Mouse (Mus musculus) heart, adult 2 months (tissue): Measurements from ENCODE around the gene Taf8.

Experiments used
- CTCF ChIP-seq: fragments of 200-600 bp; IDR thresholded peaks from 2 replicates; pipeline ENCODE4 v1.8.1; 2022; ENCODE audit warnings: antibody characterized with exemption, mild to moderate bottlenecking, moderate library complexity
- POLR2A ChIP-seq: fragments of 200-500 bp; IDR thresholded peaks from 2 replicates; pipeline ENCODE4 v1.6.1; 2011; ENCODE audit warnings: mild to moderate bottlenecking, low read depth, low read length, control low read depth; ENCODE audit not compliant: insufficient read depth

- TF ChIP-seq POLR2A (no peak), CTCF (no peak)
These were observed 1.6 kb upstream of the Taf8 start for GRCm38 (mm10) chr17:47503689-47504088.
